Mouse (Mus musculus) liver, adult 2 months (tissue): ENCODE measurements at regions not wholly inside any gene's neighbourhood (a gene's known extent, or its start where the extent isn't known, plus 50 kb on each side); places are given as distances from the start of the nearest gene placed in this dataset.

ENCODE experiments used
- CTCF ChIP-seq: fragments of 200-500 bp; IDR thresholded peaks from 2 replicates; pipeline ENCODE4 v1.5.1; 2011; ENCODE audit warnings: low read depth, low read length, control low read depth
- POLR2A ChIP-seq: fragments of 200-500 bp; IDR thresholded peaks from 2 replicates; pipeline ENCODE4 v1.6.1; 2011; ENCODE audit warnings: low read length, control low read depth; ENCODE audit not compliant: insufficient read depth; ENCODE audit errors: extremely low read depth

DNA sequence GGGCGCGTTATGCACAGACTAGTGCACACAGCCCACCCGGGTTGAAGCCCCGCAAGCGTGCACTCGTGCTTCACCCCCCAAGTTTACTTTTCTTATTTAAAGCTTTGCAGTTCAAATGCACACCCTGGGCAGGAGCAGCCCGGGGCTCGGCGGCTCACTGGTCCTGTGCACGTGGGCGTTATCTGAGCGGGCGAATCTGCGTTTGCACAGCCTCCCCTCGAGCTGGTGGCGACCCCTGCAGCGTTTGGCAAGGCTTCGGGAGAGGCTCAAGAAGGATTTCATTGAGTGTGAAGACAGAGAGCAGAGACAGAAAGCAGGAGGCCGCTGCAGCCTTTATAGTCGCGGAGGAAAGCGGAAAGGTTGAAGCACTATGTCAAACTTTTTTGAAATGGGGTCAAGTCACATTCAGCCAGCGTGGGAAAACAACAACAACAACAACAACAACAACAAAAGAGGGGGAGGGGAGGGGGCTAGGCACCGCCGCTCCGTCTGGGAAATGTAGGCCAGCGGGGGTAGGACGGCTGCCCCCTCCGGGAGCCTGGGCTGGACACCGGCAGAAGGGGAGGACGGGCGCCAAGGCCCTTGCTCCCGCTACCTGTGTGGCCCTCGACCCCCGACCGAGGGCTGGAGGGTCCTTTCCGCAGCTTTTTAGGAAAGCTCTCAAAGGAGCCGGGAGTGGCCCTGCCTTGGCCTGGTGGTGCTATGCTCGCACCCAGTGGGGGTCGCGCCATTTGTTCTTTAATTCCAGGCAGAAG is 178.7 kb upstream of the Gdi2 start:
- TF ChIP-seq POLR2A (no peak), CTCF (no peak)
